Mouse (Mus musculus): Measurements from ENCODE around the gene Trafd1.
"Not testable (repeated sequence)": the region's sequence is repeated elsewhere in the genome, so short reads cannot be mapped to it uniquely, and the experiment has no call there.

The Trafd1 gene

GRCm38 (mm10) chr5:121384757-121385460 is 523 bp downstream of the Trafd1 start:
- DNase-seq (ENCODE audit: low spot score), result no peak

GRCm38 (mm10) chr5:121383857-121384756 is 1.3 kb downstream of the Trafd1 start:
- no peak for DNase-seq (ENCODE audit: low spot score)

- no peak for DNase-seq (ENCODE audit: low spot score)
Measured at GRCm38 (mm10) chr5:121380692-121381091, 4.7 kb downstream of the Trafd1 start.

GRCm38 (mm10) chr5:121378678-121379256 is 6.7 kb downstream of the Trafd1 start:
- no peak for DNase-seq (ENCODE audit: low spot score)

GRCm38 (mm10) chr5:121376972-121377371 is 8.5 kb downstream of the Trafd1 start:
- not testable (repeated sequence) for DNase-seq (ENCODE audit: low spot score)

GRCm38 (mm10) chr5:121374790-121375189 is 10.6 kb downstream of the Trafd1 start:
- DNase-seq (ENCODE audit: low spot score), result no peak

GRCm38 (mm10) chr5:121371712-121372111 is 13.7 kb downstream of the Trafd1 start:
- DNase-seq (ENCODE audit: low spot score), result no peak

- no peak for DNase-seq (ENCODE audit: low spot score)
Measured at GRCm38 (mm10) chr5:121367255-121367654, 18.2 kb downstream of the Trafd1 start.

- DNase-seq (ENCODE audit: low spot score), result no peak
Measured at GRCm38 (mm10) chr5:121366449-121367225, 18.8 kb downstream of the Trafd1 start.

- no peak for DNase-seq (ENCODE audit: low spot score)
Measured at GRCm38 (mm10) chr5:121363441-121363840, 22.0 kb downstream of the Trafd1 start.

- DNase-seq (ENCODE audit: low spot score), result no peak
Measured at GRCm38 (mm10) chr5:121361696-121362095, 23.7 kb downstream of the Trafd1 start.

GRCm38 (mm10) chr5:121359229-121359628 is 26.2 kb downstream of the Trafd1 start:
- DNase-seq (ENCODE audit: low spot score), result no peak

GRCm38 (mm10) chr5:121343997-121344396 is 41.4 kb downstream of the Trafd1 start:
- DNase-seq (ENCODE audit: low spot score), result no peak

- no peak for DNase-seq (ENCODE audit: low spot score)
Measured at GRCm38 (mm10) chr5:121342490-121342889, 42.9 kb downstream of the Trafd1 start.

- DNase-seq (ENCODE audit: low spot score), result no peak
Measured at GRCm38 (mm10) chr5:121340965-121341473, 44.4 kb downstream of the Trafd1 start.

- no peak for DNase-seq (ENCODE audit: low spot score)
Measured at GRCm38 (mm10) chr5:121339507-121340230, 45.8 kb downstream of the Trafd1 start.

- no peak for DNase-seq (ENCODE audit: low spot score)
Measured at GRCm38 (mm10) chr5:121336776-121337175, 48.7 kb downstream of the Trafd1 start.

- no peak for DNase-seq (ENCODE audit: low spot score)
Measured at GRCm38 (mm10) chr5:121336009-121336408, 49.4 kb downstream of the Trafd1 start.

- DNase-seq (ENCODE audit: low spot score), result no peak
Measured at GRCm38 (mm10) chr5:121335426-121335825, 50.0 kb downstream of the Trafd1 start.

GRCm38 (mm10) chr5:121334454-121334853 is 51.0 kb downstream of the Trafd1 start:
- no peak for DNase-seq (ENCODE audit: low spot score)

GRCm38 (mm10) chr5:121333976-121334375 is 51.5 kb downstream of the Trafd1 start:
- no peak for DNase-seq (ENCODE audit: low spot score)
